Mouse (Mus musculus) left cerebral cortex, postnatal 10 days (tissue): ENCODE results near the gene Pnpla2. TPM values are rescaled to one million over a fixed set of nuclear protein-coding genes. Genes with fewer than 3 reads are reported as not detected.
A peak's percentile ranks its signal among the peaks of the same experiment; 100 is the strongest.

ENCODE experiments used
- DNase-seq, 2 experiments: peaks; one replicate each; pipeline ENCODE4 v3.0.0; 2021 to 2022; ENCODE audit warnings: low spot score in 2 of 2, mixed read lengths in 1 of 2; ENCODE audit errors: extremely low spot score in 1 of 2
- intact Hi-C: fragments of 180-260 bp; cut with DNase I; formaldehyde crosslinking; loops from one replicate; pipeline ENCODE4 v1.15.1; 2025
- total RNA-seq, 2 experiments: library from RNA; stranded (reverse); gene quantifications; 2 replicates each; pipeline ENCODE4 v1.2.3; 2021

The Pnpla2 gene
- total RNA-seq, 2 experiments from 2014 or later: 19.2 to 25.5 TPM

- intact Hi-C loops: no loop called here
- DNase-seq: peak in 1 of 2 experiments; percentile 42
Measured at GRCm38 (mm10) chr7:141462333-141462821, 7.4 kb downstream of the Pnpla2 start.

GRCm38 (mm10) chr7:141463824-141464602, 9.0 kb downstream of the Pnpla2 start:
- DNase-seq: peak in 1 of 2 experiments; percentile 83
- intact Hi-C loops: no loop called here

- peak in 1 of 2 experiments; percentile 62 for DNase-seq
- intact Hi-C loops: no loop called here
Measured at GRCm38 (mm10) chr7:141464603-141465201, 9.7 kb downstream of the Pnpla2 start.

DNA sequence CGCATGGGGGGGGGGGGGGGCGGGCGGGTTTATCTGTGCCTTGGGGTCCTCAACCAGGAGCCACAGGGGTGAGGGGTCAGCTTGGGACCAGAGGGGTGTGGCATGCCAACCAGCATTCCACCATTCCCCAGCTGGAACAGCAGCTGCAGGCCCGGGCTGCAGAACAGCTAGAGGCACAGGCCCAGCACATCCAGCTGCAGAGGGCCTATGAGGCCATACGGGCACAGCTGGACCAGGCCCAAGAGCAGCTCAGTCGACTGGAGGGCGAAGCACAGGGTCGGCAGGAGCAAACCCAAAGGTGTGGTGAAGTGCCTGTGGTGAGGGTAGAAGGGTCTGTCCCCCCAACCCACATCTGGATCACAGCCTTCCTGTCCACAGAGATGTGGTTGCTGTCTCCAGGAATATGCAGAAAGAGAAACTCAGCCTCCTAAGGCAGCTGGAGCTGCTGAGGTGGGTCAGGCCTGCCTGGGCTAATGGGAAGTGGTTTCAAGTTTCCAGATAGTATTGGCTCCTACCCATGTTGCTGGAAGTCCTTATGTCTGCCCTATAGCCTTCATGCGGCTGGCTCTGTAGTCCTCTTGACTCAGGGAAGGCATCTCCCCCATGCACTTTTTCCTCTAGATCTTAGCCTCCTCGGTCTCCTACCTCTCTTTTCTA, 10.5 kb downstream of the Pnpla2 start:
- intact Hi-C loops: no loop called here
- DNase-seq: peak in 1 of 2 experiments; percentile 58

DNA sequence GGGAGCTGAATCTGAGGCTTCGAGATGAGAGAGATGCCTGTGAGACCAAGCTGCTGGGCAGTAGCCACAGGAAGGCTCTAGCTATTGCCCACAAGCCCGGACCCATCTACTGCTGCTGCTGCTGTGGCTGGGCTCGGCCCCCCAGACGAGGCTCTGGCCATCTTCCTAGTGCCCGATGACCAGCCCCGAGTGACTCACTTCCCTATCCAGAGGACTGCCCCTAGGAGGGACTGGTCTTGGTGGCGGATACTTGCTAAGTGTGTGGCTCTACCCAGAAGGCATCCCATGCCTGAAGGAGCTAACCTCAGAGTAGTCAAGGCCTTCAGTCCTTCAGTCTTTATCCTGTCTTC, 11.0 kb downstream of the Pnpla2 start:
- DNase-seq: peak in 1 of 2 experiments; percentile 48
- intact Hi-C loops: no loop called here

DNA sequence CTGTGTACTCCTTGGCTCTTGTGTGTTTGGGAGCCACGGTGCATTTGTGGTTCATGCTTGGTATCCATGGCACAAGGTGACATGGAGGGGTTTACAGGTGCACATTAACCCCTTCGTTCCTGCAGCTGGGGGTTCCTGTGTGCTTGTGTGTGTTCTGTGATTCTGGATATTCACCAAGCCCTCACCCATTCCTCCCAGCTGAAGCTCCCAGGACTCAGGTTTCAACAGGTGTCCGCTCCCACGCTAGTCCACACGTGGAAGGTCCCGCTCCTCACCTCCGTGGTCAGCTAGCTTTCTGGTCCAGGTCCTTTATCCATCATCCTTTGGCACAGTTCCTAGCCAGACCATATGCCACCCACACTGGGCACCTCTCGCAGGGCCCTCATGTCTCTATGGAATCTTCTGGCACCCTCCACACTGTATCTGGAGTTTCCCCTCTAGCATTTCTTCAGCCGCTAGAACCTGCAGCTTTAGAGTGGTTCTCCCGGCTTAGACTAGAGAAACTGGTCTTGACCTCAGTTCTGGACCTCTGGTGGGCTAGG, 11.7 kb downstream of the Pnpla2 start:
- intact Hi-C loops: no loop called here
- DNase-seq: no peak

GRCm38 (mm10) chr7:141467230-141468030, 12.4 kb downstream of the Pnpla2 start, which contains the start of gene Cd151:
TSS of gene Cd151 (plus strand) at chr7:141467392.
- intact Hi-C loops: no loop called here

DNA sequence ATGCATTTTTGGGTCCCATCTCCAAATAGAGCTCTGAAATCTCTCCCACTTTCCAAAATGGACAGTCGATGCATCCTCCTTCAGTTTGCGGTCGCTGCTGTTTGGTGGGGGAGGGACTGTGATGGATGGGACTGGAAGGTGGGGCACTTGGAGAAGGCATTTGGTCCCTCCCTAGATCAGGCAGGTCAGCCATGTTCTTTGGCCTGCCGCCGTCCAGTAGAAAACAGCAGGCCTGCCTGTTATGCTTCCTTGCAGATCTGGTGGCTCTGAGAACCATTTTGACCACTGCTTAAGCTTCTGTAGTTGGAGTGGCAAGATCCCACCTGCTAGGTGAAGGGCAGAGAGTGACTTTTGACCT, 13.1 kb downstream of the Pnpla2 start:
- DNase-seq: no peak
- intact Hi-C loops: no loop called here

More at GRCm38 (mm10) chr7:141467230-141468030, 12.4 kb downstream of the Pnpla2 start, which contains the start of gene Cd151:
- DNase-seq: peak; percentile 60 to 91

- intact Hi-C loops: no loop called here
- DNase-seq: peak in 1 of 2 experiments; percentile 78
Measured at GRCm38 (mm10) chr7:141468522-141469211, 13.7 kb downstream of the Pnpla2 start.

- DNase-seq: no peak
Measured at GRCm38 (mm10) chr7:141469352-141469751, 14.4 kb downstream of the Pnpla2 start.

DNA sequence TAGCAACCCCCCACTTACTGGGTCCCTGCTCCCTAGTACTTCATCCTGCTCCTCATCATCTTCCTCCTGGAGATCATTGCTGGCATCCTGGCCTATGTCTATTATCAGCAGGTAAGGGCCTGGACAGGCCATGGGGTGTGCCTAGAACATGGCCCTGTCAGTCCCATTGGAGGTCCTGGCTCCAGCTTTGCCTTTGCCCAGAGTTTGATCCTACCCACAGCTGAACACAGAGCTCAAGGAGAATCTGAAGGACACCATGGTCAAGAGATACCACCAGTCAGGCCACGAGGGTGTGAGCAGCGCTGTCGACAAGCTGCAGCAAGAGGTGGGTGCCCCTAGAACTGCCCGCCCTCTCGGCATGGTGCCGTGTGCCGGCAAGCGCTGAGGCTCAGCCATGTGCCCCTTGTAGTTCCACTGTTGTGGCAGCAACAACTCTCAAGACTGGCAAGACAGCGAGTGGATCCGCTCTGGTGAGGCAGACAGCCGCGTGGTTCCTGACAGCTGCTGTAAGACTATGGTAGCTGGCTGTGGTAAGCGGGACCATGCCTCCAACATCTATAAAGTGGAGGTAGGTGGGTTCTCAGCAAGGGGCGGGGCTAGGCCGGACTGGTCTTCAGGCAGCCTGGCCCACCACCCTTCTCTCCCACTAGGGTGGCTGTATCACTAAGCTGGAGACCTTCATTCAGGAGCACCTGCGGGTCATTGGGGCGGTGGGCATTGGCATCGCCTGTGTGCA, 15.1 kb downstream of the Pnpla2 start:
- DNase-seq: no peak
- intact Hi-C loops: no loop called here

More at GRCm38 (mm10) chr7:141469352-141469751, 14.4 kb downstream of the Pnpla2 start:
- intact Hi-C loops: no loop called here

- no peak for DNase-seq
Measured at GRCm38 (mm10) chr7:141470637-141470944, 15.6 kb downstream of the Pnpla2 start.

DNA sequence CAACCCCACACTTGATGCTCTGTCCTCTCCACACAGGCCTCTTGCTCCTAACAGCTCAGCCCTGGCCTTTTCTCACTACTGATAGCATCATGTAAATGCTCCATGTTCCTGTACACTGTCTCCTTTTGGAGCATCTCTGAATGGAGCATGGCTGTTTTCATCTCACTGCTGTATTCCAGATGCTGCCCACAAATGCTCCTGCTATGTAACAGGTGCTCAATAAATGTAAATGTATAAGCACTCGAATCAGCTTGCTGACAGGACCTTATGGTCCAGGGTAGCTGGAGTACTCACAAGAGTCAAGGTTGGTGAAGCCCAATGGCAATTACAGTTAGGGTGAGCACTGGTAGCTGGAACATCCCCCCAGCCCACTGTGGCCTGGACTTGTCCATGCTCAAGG, 16.2 kb downstream of the Pnpla2 start:
- DNase-seq: no peak
- intact Hi-C loops: no loop called here

More at GRCm38 (mm10) chr7:141470637-141470944, 15.6 kb downstream of the Pnpla2 start:
- intact Hi-C loops: no loop called here

GRCm38 (mm10) chr7:141472226-141472625, 17.2 kb downstream of the Pnpla2 start:
- no peak for DNase-seq
- intact Hi-C loops: no loop called here

DNA sequence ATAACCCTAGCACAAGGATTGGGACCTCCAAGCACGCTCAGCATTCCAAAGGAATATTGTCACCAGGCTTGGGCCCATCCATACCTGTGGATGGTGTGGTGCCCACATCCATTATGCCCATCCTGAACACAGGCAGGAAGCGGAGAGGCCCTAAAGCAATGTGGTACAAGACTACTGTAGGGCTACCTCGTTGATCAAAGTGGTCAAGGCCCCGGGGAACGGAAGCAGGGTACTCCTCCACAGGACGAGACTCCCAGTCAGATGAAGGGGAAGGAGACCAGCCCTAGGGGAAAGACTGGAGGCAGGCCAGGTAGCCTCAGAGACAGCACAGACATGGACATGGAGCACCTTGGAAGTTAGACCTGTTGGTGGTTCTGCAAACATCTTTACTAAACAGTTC, 17.8 kb downstream of the Pnpla2 start:
- DNase-seq: no peak
- intact Hi-C loops: no loop called here

- DNase-seq: no peak
- intact Hi-C loops: no loop called here
Measured at GRCm38 (mm10) chr7:141474160-141474559, 19.2 kb downstream of the Pnpla2 start.

DNA sequence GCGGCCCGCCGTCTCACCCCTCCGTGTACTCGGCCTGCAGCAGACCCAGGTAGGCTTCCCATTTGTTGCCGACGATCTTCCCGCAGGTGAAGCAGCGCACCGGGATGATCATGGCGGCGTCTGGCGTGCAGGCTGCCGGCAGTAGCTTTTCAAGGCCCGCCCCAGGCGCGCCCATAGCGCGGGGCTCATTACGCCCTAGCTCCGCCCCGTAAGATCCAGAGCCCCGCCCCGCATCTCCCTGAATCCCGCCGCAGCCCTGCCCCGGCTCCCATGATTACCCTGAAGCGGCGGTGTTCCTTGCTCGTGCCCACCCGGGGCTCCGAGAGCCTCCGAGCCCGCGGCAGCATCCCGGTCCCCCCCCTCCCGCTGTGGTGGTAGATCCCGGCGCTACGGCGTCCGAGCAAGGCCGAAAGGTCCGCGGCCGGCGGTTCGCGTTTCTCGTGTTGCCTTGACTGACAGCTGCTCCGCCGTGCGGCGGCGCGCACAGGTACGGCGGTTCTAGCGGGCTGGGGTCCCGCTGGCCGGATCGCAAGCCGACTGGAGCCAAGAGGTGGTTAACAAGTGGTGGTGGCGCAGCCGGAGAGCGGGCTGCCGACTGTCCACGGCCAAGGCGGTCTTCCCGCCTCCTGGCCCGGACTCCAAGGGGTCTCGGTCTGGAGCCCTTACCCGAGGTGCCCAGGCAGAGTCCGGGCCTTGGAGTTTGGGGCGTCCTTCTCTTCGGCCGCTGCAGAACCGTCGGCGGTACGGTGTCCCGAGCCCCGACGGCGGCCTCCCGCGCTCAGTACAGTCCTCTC, 20.2 kb downstream of the Pnpla2 start, which contains the start of the genes Polr2l and Tspan4:
Gene Polr2l (minus strand): TSS at position 122 of the 794 bp plus-strand sequence.
Gene Tspan4 (plus strand): TSS at position 230 of the 794 bp plus-strand sequence.
- DNase-seq: peak; percentile 77 to 90
- intact Hi-C loops: no loop called here
